Mouse (Mus musculus) liver, postnatal 0 days (tissue): ENCODE measurements around the gene Srebf2. TPM values are rescaled to one million over a fixed set of nuclear protein-coding genes. Genes with fewer than 3 reads are reported as not detected.

Experiments used
- ATAC-seq: fragments of 200-750 bp; cut with Nextera tagmentation; 2 replicates; pipeline ENCODE4 v1.8.0; 2017; ENCODE audit warnings: mild to moderate bottlenecking, moderate library complexity
- DNase-seq: peaks from one replicate; pipeline ENCODE4 v3.0.0-alpha.2; 2016
- H3K27ac ChIP-seq: fragments of 300-500 bp; sonication (generic); 2 replicates; pipeline ENCODE4 v1.5.1; 2014; ENCODE audit warnings: antibody characterized with exemption, moderate library complexity, mild to moderate bottlenecking, low read depth
- H3K27me3 ChIP-seq: fragments of 300-500 bp; sonication (generic); 2 replicates; pipeline ENCODE4 v1.6.1; 2014; ENCODE audit warnings: low read length, control low read depth, mixed read lengths; ENCODE audit not compliant: insufficient read depth
- H3K36me3 ChIP-seq: fragments of 300-500 bp; sonication (generic); replicated peaks from 2 replicates; pipeline ENCODE4 v1.6.1; 2014; ENCODE audit warnings: mild to moderate bottlenecking, control low read depth, low read length, moderate library complexity, mixed read lengths; ENCODE audit not compliant: insufficient read depth
- H3K4me1 ChIP-seq: fragments of 300-500 bp; sonication (generic); 2 replicates; pipeline ENCODE4 v1.6.1; 2014; ENCODE audit warnings: antibody characterized with exemption, mild to moderate bottlenecking, control low read depth; ENCODE audit not compliant: insufficient read depth
- H3K4me2 ChIP-seq: fragments of 300-500 bp; sonication (generic); 2 replicates; pipeline ENCODE4 v1.6.1; 2014; ENCODE audit warnings: low read depth, mild to moderate bottlenecking, low read length, moderate library complexity, mixed read lengths
- H3K4me3 ChIP-seq: fragments of 300-500 bp; sonication (generic); 2 replicates; pipeline ENCODE4 v1.5.1; 2014; ENCODE audit warnings: low read depth, low read length
- H3K9ac ChIP-seq: fragments of 300-500 bp; sonication (generic); replicated peaks from 2 replicates; pipeline ENCODE4 v1.6.1; 2014; ENCODE audit warnings: mild to moderate bottlenecking, moderate library complexity
- H3K9me3 ChIP-seq: fragments of 300-500 bp; sonication (generic); 2 replicates; pipeline ENCODE4 v1.6.1; 2016; ENCODE audit warnings: mild to moderate bottlenecking, control low read depth, low read length, mixed read lengths
- CTCF ChIP-seq: sonication (generic); IDR thresholded peaks from 2 replicates; pipeline ENCODE4 v1.5.1; 2016; ENCODE audit warnings: antibody characterized with exemption, low read depth
- EP300 ChIP-seq: IDR thresholded peaks from 2 replicates; pipeline ENCODE4 v1.6.1; 2016; ENCODE audit warnings: antibody characterized with exemption, low read depth, mild to moderate bottlenecking
- whole genome bisulfite sequencing: fragments of 180-500 bp; shearing (Covaris S2); extraction: QIAGEN DNeasy Blood & Tissue Kit; methylation state at CpG from one replicate; pipeline ENCODE4 v1.1.7; 2014; ENCODE audit not compliant: insufficient replicate concordance; 5-methylcytosine and 5-hydroxymethylcytosine counted together
- polyA plus RNA-seq: library from polyadenylated mRNA; unstranded; fragments of >200 nt; fragmentation: Nextera tagmentation; extraction: Ambion mirVana; gene quantifications from 2 replicates; pipeline ENCODE4 v1.2.1, GENCODE M21; 2015

Srebf2 gene
- polyA plus RNA-seq, 1 experiment from 2014 or later, result 33.6 TPM

GRCm38 (mm10) chr15:82128398-82128797, 18.6 kb upstream of the Srebf2 start:
- TF ChIP-seq CTCF (no peak), EP300 (no peak)
- Histone ChIP-seq H3K9me3 (no peaks in the 10 kb centered on the region), H3K4me2 (peak overlapping the region; percentile 89), H3K4me3 (peak overlapping the region; percentile 82), H3K4me1 (peaks cover 14% of the 10 kb centered on the region), H3K27me3 (no peaks in the 10 kb centered on the region), H3K27ac (no peak overlapping the region), H3K9ac (peak overlapping the region; percentile 75), H3K36me3 (peaks cover 6% of the 10 kb centered on the region; the same call in 1 of the 2 replicates)
- no peak for DNase-seq
- 1% methylated on average over 5 of the region's 5 CpGs for WGBS
- ATAC-seq, result no peak

GRCm38 (mm10) chr15:82130599-82130998, 16.4 kb upstream of the Srebf2 start:
- H3K27ac ChIP-seq, result no peak overlapping the region
- peaks cover 14% of the 10 kb centered on the region for H3K4me1 ChIP-seq
- DNase-seq, result no peak
- ATAC-seq, result no peak
- no peaks in the 10 kb centered on the region for H3K27me3 ChIP-seq
- peaks cover 6% of the 10 kb centered on the region; the same call in 1 of the 2 replicates for H3K36me3 ChIP-seq
- TF ChIP-seq EP300, result no peak
- TF ChIP-seq CTCF, result no peak
- H3K4me3 ChIP-seq, result no peak overlapping the region
- no peak overlapping the region for H3K9ac ChIP-seq
- H3K9me3 ChIP-seq, result no peaks in the 10 kb centered on the region
- 51% methylated on average over 7 of the region's 7 CpGs for WGBS
- no peak overlapping the region for H3K4me2 ChIP-seq

GRCm38 (mm10) chr15:82135372-82135771, 11.6 kb upstream of the Srebf2 start:
- Histone ChIP-seq H3K9me3 (no peaks in the 10 kb centered on the region), H3K27me3 (no peaks in the 10 kb centered on the region), H3K27ac (no peak overlapping the region), H3K36me3 (peaks cover 10% of the 10 kb centered on the region), H3K4me2 (no peak overlapping the region), H3K4me1 (no peaks in the 10 kb centered on the region), H3K9ac (no peak overlapping the region), H3K4me3 (no peak overlapping the region)
- 82% methylated on average over 4 of the region's 4 CpGs for WGBS
- ATAC-seq, result no peak
- TF ChIP-seq EP300 (no peak), CTCF (no peak)
- no peak for DNase-seq

GRCm38 (mm10) chr15:82138565-82138964, 8.4 kb upstream of the Srebf2 start:
- peak; percentile 75 for ATAC-seq
- 40% methylated on average over 4 of the region's 4 CpGs for WGBS

GRCm38 (mm10) chr15:82139196-82139595, 7.8 kb upstream of the Srebf2 start:
- H3K27ac ChIP-seq, result no peak overlapping the region
- TF ChIP-seq EP300, result no peak
- TF ChIP-seq CTCF, result peak; percentile 63
- no peak overlapping the region for H3K9ac ChIP-seq
- WGBS, result 87% methylated on average over 8 of the region's 8 CpGs
- ATAC-seq, result no peak
- no peak overlapping the region for H3K4me2 ChIP-seq
- no peak overlapping the region for H3K4me3 ChIP-seq
- peaks cover 5% of the 10 kb centered on the region; the same call in 1 of the 2 replicates for H3K36me3 ChIP-seq
- DNase-seq, result no peak
- no peaks in the 10 kb centered on the region for H3K27me3 ChIP-seq
- H3K4me1 ChIP-seq, result no peaks in the 10 kb centered on the region
- no peaks in the 10 kb centered on the region for H3K9me3 ChIP-seq

More at GRCm38 (mm10) chr15:82138565-82138964, 8.4 kb upstream of the Srebf2 start:
- Histone ChIP-seq H3K4me1 (no peaks in the 10 kb centered on the region), H3K9ac (no peak overlapping the region), H3K36me3 (peaks cover 5% of the 10 kb centered on the region; the same call in 1 of the 2 replicates), H3K9me3 (no peaks in the 10 kb centered on the region), H3K4me3 (no peak overlapping the region), H3K27me3 (no peaks in the 10 kb centered on the region), H3K27ac (no peak overlapping the region), H3K4me2 (no peak overlapping the region)
- peak; percentile 70 for DNase-seq
- TF ChIP-seq CTCF, result peak; percentile 91
- TF ChIP-seq EP300, result no peak

- ATAC-seq, result no peak
- Histone ChIP-seq H3K9me3 (no peaks in the 10 kb centered on the region), H3K4me1 (peaks cover 7% of the 10 kb centered on the region), H3K27me3 (no peaks in the 10 kb centered on the region), H3K4me2 (no peak overlapping the region), H3K36me3 (peaks cover 5% of the 10 kb centered on the region; the same call in 1 of the 2 replicates), H3K9ac (no peak overlapping the region), H3K4me3 (no peak overlapping the region), H3K27ac (no peak overlapping the region)
- TF ChIP-seq CTCF (peak; percentile 35; the same call in 1 of the 2 replicates), EP300 (no peak)
- whole genome bisulfite sequencing, result 86% methylated on average over 3 of the region's 3 CpGs
- DNase-seq, result no peak
Measured at GRCm38 (mm10) chr15:82140355-82140754, 6.6 kb upstream of the Srebf2 start.

GRCm38 (mm10) chr15:82144157-82144556, 2.8 kb upstream of the Srebf2 start:
- H3K9ac ChIP-seq, result no peak overlapping the region
- H3K9me3 ChIP-seq, result no peaks in the 10 kb centered on the region
- H3K27me3 ChIP-seq, result no peaks in the 10 kb centered on the region
- no peak for TF ChIP-seq EP300
- no peak for TF ChIP-seq CTCF
- no peak overlapping the region for H3K4me2 ChIP-seq
- 0 out of 2 replicates have a peak, but pooled peaks cover 2% of the 10 kb centered on the region for H3K36me3 ChIP-seq
- DNase-seq (peak; percentile 47), ATAC-seq (peak; percentile 7; the same call in 1 of the 2 replicates)
- peaks cover 34% of the 10 kb centered on the region for H3K4me1 ChIP-seq
- WGBS, result 71% methylated on average over 5 of the region's 5 CpGs
- peak overlapping the region; percentile 37 for H3K27ac ChIP-seq
- no peak overlapping the region for H3K4me3 ChIP-seq
